Mouse (Mus musculus): ENCODE data around the gene Maml3. TPM values are rescaled to one million over a fixed set of nuclear protein-coding genes. Genes with fewer than 3 reads are reported as not detected.

The Maml3 gene
- 3.1 TPM for polyA plus RNA-seq (2012; fragmentation: generic; extraction: Trizol)

GRCm38 (mm10) chr3:52104636-52105151 lies at the start of gene Maml3:
Gene Maml3, minus strand, starts transcription at chr3:52105076.
- Histone ChIP-seq H3K79me2 (ENCODE audit: control insufficient read depth, insufficient read depth) (peaks cover 31% of the 10 kb centered on the region), H3K36me3 (ENCODE audit: control insufficient read depth, insufficient read depth) (no peaks in the 10 kb centered on the region), H3K4me2 (ENCODE audit: low read depth) (peak within 1 kb of the TSS; percentile 88), H3K27me3 (ENCODE audit: control insufficient read depth, insufficient read depth, insufficient read length) (no peaks in the 10 kb centered on the region), H3K4me3 (peak within 1 kb of the TSS; percentile 97), H3ac (ENCODE audit: control insufficient read depth, insufficient read length) (peak within 1 kb of the TSS; percentile 94)
- TF ChIP-seq E2F4 (IDR thresholded peaks at IDR 0.05; ENCODE audit: insufficient read depth) (peak; percentile 24), POLR2AphosphoS2 (IDR thresholded peaks at IDR 0.05; ENCODE audit: insufficient read length, low read depth) (peak; percentile 68), TCF12 (IDR thresholded peaks at IDR 0.05; ENCODE audit: insufficient read depth, poor library complexity, severe bottlenecking) (no peak), SRF (IDR thresholded peaks at IDR 0.05; ENCODE audit: control insufficient read depth, insufficient read length, low read depth) (no peak), USF1 (IDR thresholded peaks at IDR 0.05; ENCODE audit: low read depth) (no peak), REST (IDR thresholded peaks at IDR 0.05; ENCODE audit: insufficient read depth, insufficient read length) (peak; percentile 23), MAX (IDR thresholded peaks at IDR 0.05; ENCODE audit: low read depth) (no peak), CEBPB (IDR thresholded peaks at IDR 0.05; ENCODE audit: insufficient read depth, poor library complexity, severe bottlenecking) (no peak), POLR2A (IDR thresholded peaks at IDR 0.05; ENCODE audit: insufficient read length, low read depth) (peak; percentile 81), TCF3 (IDR thresholded peaks at IDR 0.05; ENCODE audit: insufficient read length, low read depth) (peak; percentile 8), MYOG (IDR thresholded peaks at IDR 0.05; ENCODE audit: control insufficient read depth in 1 of 3, insufficient read depth in 1 of 3, insufficient read length in 2 of 3, low read depth in 2 of 3) (peak in 2 of 3 experiments; percentile 45 to 65), MYOD1 (IDR thresholded peaks at IDR 0.05; ENCODE audit: control insufficient read depth in 1 of 3, insufficient read length in 2 of 3, low read depth in 2 of 3) (peak in 1 of 3 experiments; percentile 4)

- no peaks in the 10 kb centered on the region for H3K36me3 ChIP-seq (ENCODE audit: control insufficient read depth, insufficient read depth)
- H3K4me2 ChIP-seq (ENCODE audit: low read depth) = no peak overlapping the region
- H3K4me3 ChIP-seq = no peak overlapping the region
- TF ChIP-seq POLR2A (IDR thresholded peaks at IDR 0.05; ENCODE audit: insufficient read length, low read depth) = no peak
- no peak for TF ChIP-seq REST (IDR thresholded peaks at IDR 0.05; ENCODE audit: insufficient read depth, insufficient read length)
- TF ChIP-seq MYOG (IDR thresholded peaks at IDR 0.05; ENCODE audit: control insufficient read depth in 1 of 3, insufficient read depth in 1 of 3, insufficient read length in 2 of 3, low read depth in 2 of 3) = no peak
- TF ChIP-seq TCF3 (IDR thresholded peaks at IDR 0.05; ENCODE audit: insufficient read length, low read depth) = no peak
- no peak for TF ChIP-seq E2F4 (IDR thresholded peaks at IDR 0.05; ENCODE audit: insufficient read depth)
- TF ChIP-seq CEBPB (IDR thresholded peaks at IDR 0.05; ENCODE audit: insufficient read depth, poor library complexity, severe bottlenecking) = no peak
- no peak for TF ChIP-seq USF1 (IDR thresholded peaks at IDR 0.05; ENCODE audit: low read depth)
- no peak for TF ChIP-seq POLR2AphosphoS2 (IDR thresholded peaks at IDR 0.05; ENCODE audit: insufficient read length, low read depth)
- TF ChIP-seq TCF12 (IDR thresholded peaks at IDR 0.05; ENCODE audit: insufficient read depth, poor library complexity, severe bottlenecking) = no peak
- TF ChIP-seq MAX (IDR thresholded peaks at IDR 0.05; ENCODE audit: low read depth) = no peak
- H3K27me3 ChIP-seq (ENCODE audit: control insufficient read depth, insufficient read depth, insufficient read length) = no peaks in the 10 kb centered on the region
- H3K79me2 ChIP-seq (ENCODE audit: control insufficient read depth, insufficient read depth) = no peaks in the 10 kb centered on the region
- no peak overlapping the region for H3ac ChIP-seq (ENCODE audit: control insufficient read depth, insufficient read length)
These were observed 46.3 kb upstream of the Maml3 start for GRCm38 (mm10) chr3:52151155-52151554.

- Histone ChIP-seq H3K36me3 (ENCODE audit: control insufficient read depth, insufficient read depth) (no peaks in the 10 kb centered on the region), H3ac (ENCODE audit: control insufficient read depth, insufficient read length) (no peak overlapping the region), H3K4me2 (ENCODE audit: low read depth) (no peak overlapping the region), H3K79me2 (ENCODE audit: control insufficient read depth, insufficient read depth) (no peaks in the 10 kb centered on the region), H3K4me3 (no peak overlapping the region), H3K27me3 (ENCODE audit: control insufficient read depth, insufficient read depth, insufficient read length) (no peaks in the 10 kb centered on the region)
- no peak for TF ChIP-seq POLR2AphosphoS2 (IDR thresholded peaks at IDR 0.05; ENCODE audit: insufficient read length, low read depth)
- TF ChIP-seq E2F4 (IDR thresholded peaks at IDR 0.05; ENCODE audit: insufficient read depth) = no peak
- no peak for TF ChIP-seq SRF (IDR thresholded peaks at IDR 0.05; ENCODE audit: control insufficient read depth, insufficient read length, low read depth)
- no peak for TF ChIP-seq USF1 (IDR thresholded peaks at IDR 0.05; ENCODE audit: low read depth)
- no peak for TF ChIP-seq MYOD1 (IDR thresholded peaks at IDR 0.05; ENCODE audit: control insufficient read depth in 1 of 3, insufficient read length in 2 of 3, low read depth in 2 of 3)
- TF ChIP-seq MAX (IDR thresholded peaks at IDR 0.05; ENCODE audit: low read depth) = no peak
- TF ChIP-seq POLR2A (IDR thresholded peaks at IDR 0.05; ENCODE audit: insufficient read length, low read depth) = no peak
- no peak for TF ChIP-seq TCF3 (IDR thresholded peaks at IDR 0.05; ENCODE audit: insufficient read length, low read depth)
- TF ChIP-seq CEBPB (IDR thresholded peaks at IDR 0.05; ENCODE audit: insufficient read depth, poor library complexity, severe bottlenecking) = no peak
- no peak for TF ChIP-seq REST (IDR thresholded peaks at IDR 0.05; ENCODE audit: insufficient read depth, insufficient read length)
- TF ChIP-seq TCF12 (IDR thresholded peaks at IDR 0.05; ENCODE audit: insufficient read depth, poor library complexity, severe bottlenecking) = no peak
- TF ChIP-seq MYOG (IDR thresholded peaks at IDR 0.05; ENCODE audit: control insufficient read depth in 1 of 3, insufficient read depth in 1 of 3, insufficient read length in 2 of 3, low read depth in 2 of 3) = no peak
These were observed 43.4 kb upstream of the Maml3 start for GRCm38 (mm10) chr3:52148301-52148700.

DNA sequence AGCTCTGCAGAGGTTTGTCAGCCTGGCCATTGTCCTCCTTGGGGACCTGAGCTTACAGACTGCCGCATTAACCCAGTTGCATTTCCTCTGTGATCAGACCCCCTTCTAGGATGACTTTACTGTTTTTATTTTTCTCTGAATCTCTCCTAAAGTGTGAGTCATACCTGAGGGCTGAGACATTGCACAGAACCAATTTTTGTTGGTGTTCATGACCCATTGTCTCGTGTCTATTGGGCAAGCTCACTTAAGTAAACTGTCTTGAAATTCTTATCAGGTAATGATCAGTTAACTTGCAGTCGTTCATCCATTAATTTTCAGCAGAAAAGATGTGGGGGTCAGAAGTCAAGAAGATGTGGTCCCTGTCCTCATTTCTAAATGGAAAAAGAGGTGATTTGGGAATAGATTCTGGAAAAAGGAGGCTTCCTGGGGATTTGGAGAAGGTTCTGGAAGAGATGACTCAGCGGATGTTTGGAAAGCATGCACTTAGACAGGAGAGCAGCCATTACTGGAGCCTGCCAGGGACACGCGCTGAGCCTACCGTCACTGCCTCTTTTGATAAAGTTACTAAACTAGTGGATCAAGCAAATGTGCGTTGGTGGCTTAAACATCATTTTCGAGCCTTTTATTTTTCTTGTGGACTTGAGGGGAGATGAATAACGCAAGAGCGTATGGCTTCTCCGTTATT lies 40.0 kb upstream of the Maml3 start:
- no peaks in the 10 kb centered on the region for H3K27me3 ChIP-seq (ENCODE audit: control insufficient read depth, insufficient read depth, insufficient read length)
- no peak overlapping the region for H3K4me3 ChIP-seq
- no peaks in the 10 kb centered on the region for H3K36me3 ChIP-seq (ENCODE audit: control insufficient read depth, insufficient read depth)
- TF ChIP-seq CEBPB (IDR thresholded peaks at IDR 0.05; ENCODE audit: insufficient read depth, poor library complexity, severe bottlenecking) (no peak), TCF3 (IDR thresholded peaks at IDR 0.05; ENCODE audit: insufficient read length, low read depth) (no peak), MAX (IDR thresholded peaks at IDR 0.05; ENCODE audit: low read depth) (no peak), POLR2AphosphoS2 (IDR thresholded peaks at IDR 0.05; ENCODE audit: insufficient read length, low read depth) (no peak), MYOG (IDR thresholded peaks at IDR 0.05; ENCODE audit: control insufficient read depth in 1 of 3, insufficient read depth in 1 of 3, insufficient read length in 2 of 3, low read depth in 2 of 3) (no peak), E2F4 (IDR thresholded peaks at IDR 0.05; ENCODE audit: insufficient read depth) (no peak), POLR2A (IDR thresholded peaks at IDR 0.05; ENCODE audit: insufficient read length, low read depth) (no peak), MYOD1 (IDR thresholded peaks at IDR 0.05; ENCODE audit: control insufficient read depth in 1 of 3, insufficient read length in 2 of 3, low read depth in 2 of 3) (no peak), REST (IDR thresholded peaks at IDR 0.05; ENCODE audit: insufficient read depth, insufficient read length) (no peak), SRF (IDR thresholded peaks at IDR 0.05; ENCODE audit: control insufficient read depth, insufficient read length, low read depth) (no peak), USF1 (IDR thresholded peaks at IDR 0.05; ENCODE audit: low read depth) (no peak), TCF12 (IDR thresholded peaks at IDR 0.05; ENCODE audit: insufficient read depth, poor library complexity, severe bottlenecking) (no peak)
- no peak overlapping the region for H3K4me2 ChIP-seq (ENCODE audit: low read depth)
- H3K79me2 ChIP-seq (ENCODE audit: control insufficient read depth, insufficient read depth) = no peaks in the 10 kb centered on the region
- H3ac ChIP-seq (ENCODE audit: control insufficient read depth, insufficient read length) = no peak overlapping the region

Data from myocyte (in vitro differentiated cells).